Mouse (Mus musculus) bone marrow, adult 2 months (tissue): Measurements from ENCODE around the gene Zdhhc18.

Source experiments
- CTCF ChIP-seq: fragments of 200-500 bp; IDR thresholded peaks from 2 replicates; pipeline ENCODE4 v1.5.1; 2011; ENCODE audit warnings: low read length, control low read depth; ENCODE audit not compliant: control insufficient read depth, insufficient read depth
- POLR2A ChIP-seq: fragments of 200-500 bp; IDR thresholded peaks from 2 replicates; pipeline ENCODE4 v1.6.1; 2011; ENCODE audit warnings: low read depth, mild to moderate bottlenecking, control low read depth, low read length, borderline replicate concordance; ENCODE audit not compliant: control insufficient read depth

- TF ChIP-seq CTCF (peak; percentile 96), POLR2A (no peak)
Measured at GRCm38 (mm10) chr4:133649989-133650699, at the start of gene Zdhhc18.
